In the genomic region with DNA sequence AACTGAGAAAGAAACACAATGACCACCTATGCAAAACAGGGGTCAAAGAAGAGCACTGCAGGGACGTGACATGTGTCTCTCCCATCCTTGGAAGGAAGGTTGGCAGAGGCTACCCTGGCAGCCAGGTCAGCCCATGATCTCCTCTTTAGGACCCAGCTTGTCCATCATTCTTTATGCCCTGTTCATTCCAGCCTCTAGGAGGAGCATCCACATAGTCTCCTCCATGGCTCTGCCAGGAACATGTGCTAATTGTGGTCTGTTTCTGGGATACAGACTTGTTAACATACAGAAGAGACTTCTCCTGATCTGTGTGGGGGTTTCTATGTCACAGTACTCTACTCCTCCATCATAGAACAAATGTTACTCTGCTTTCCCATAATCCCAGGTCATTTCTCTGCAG, we compare ENCODE assay signal across 33 mouse cellular contexts. TPM values are rescaled to one million over a fixed set of nuclear protein-coding genes. Genes with fewer than 3 reads are reported as not detected.
A peak's percentile ranks its signal among the peaks of the same experiment; 100 is the strongest.
DNase-seq lines count a peak whose midpoint lies in the region; ATAC-seq and TF ChIP-seq lines count a peak whose summit lies in the region.
"Had no signal": no experiment of that assay in that cellular context is flagged by ENCODE, and none has a peak within 500 bp of the region (broad histone marks: within the 10 kb centered on the region; RNA-seq: fewer than 3 reads in every experiment).

No protein-coding gene starts in this region.

- no peaks in the 10 kb centered on the region for H3K9me3 ChIP-seq in lung, embryonic 14.5 days (ENCODE audit: low read depth, low read length)
- H3K9me3 ChIP-seq in stomach, postnatal 0 days (ENCODE audit: control insufficient read depth, low read length) = no peaks in the 10 kb centered on the region
- H3K9me3 ChIP-seq: embryonic facial prominence, embryonic 13.5 days; forebrain, embryonic 10.5 days; forebrain, embryonic 15.5 days; hindbrain, embryonic 13.5 days; liver, embryonic 15.5 days; neural tube, embryonic 15.5 days had no signal

- no peak overlapping the region for H3K9ac ChIP-seq in lung, embryonic 14.5 days
- H3K9ac ChIP-seq in stomach, postnatal 0 days (ENCODE audit: low read length) = no peak overlapping the region
- H3K9ac ChIP-seq: embryonic facial prominence, embryonic 13.5 days; forebrain, embryonic 15.5 days; hindbrain, embryonic 13.5 days; liver, embryonic 15.5 days; neural tube, embryonic 15.5 days had no signal

- DNase-seq in heart, postnatal 4 days = peak; percentile 7
- DNase-seq in heart, postnatal 25 days (ENCODE audit: low spot score) = no peak
- no peak for DNase-seq in lung, embryonic 14.5 days
- no peak for DNase-seq in lung, postnatal 14 days
- DNase-seq in retina, postnatal 1 day = peak; percentile 2
- DNase-seq in retina, embryonic 14.5 days (ENCODE audit: low spot score) = no peak
- DNase-seq in stomach, postnatal 0 days (ENCODE audit: low spot score) = no peak
- no peak for DNase-seq in adrenal gland, postnatal 25 days
- DNase-seq: adrenal gland, postnatal 14 days; cerebellum, adult 18-20 months; cerebellum, postnatal 10 days; gastrocnemius, postnatal 36 days; heart, postnatal 36 days; kidney, adult 2 months; layer of hippocampus, adult 9-11 months; midbrain, embryonic 14.5 days; right cerebral cortex, adult 18-20 months; spleen, adult 18-20 months; thymus, adult 18-20 months; thymus, postnatal 25 days had no signal

- no peaks in the 10 kb centered on the region for H3K4me1 ChIP-seq in lung, embryonic 14.5 days (ENCODE audit: insufficient read depth)
- no peaks in the 10 kb centered on the region for H3K4me1 ChIP-seq in stomach, postnatal 0 days (replicated peaks; ENCODE audit: control insufficient read depth, insufficient read depth)
- H3K4me1 ChIP-seq: embryonic facial prominence, embryonic 13.5 days; forebrain, embryonic 10.5 days; forebrain, embryonic 15.5 days; hindbrain, embryonic 13.5 days; neural tube, embryonic 15.5 days had no signal

- TF ChIP-seq CTCF in lung, embryonic 14.5 days (IDR thresholded peaks at IDR 0.05; ENCODE audit: low read depth) = peak; percentile 43
- TF ChIP-seq CTCF in stomach, postnatal 0 days (IDR thresholded peaks at IDR 0.05; ENCODE audit: low read depth) = peak; percentile 62

- no peak overlapping the region for H3K4me2 ChIP-seq in lung, embryonic 14.5 days
- H3K4me2 ChIP-seq in stomach, postnatal 0 days (replicated peaks; ENCODE audit: low read depth) = no peak overlapping the region
- H3K4me2 ChIP-seq: embryonic facial prominence, embryonic 13.5 days; forebrain, embryonic 15.5 days; hindbrain, embryonic 13.5 days; liver, embryonic 15.5 days; neural tube, embryonic 15.5 days had no signal

- H3K4me3 ChIP-seq in lung, embryonic 14.5 days (ENCODE audit: low read depth, low read length) = no peak overlapping the region
- H3K4me3 ChIP-seq in stomach, postnatal 0 days (ENCODE audit: low read depth, low read length) = no peak overlapping the region
- H3K4me3 ChIP-seq: embryonic facial prominence, embryonic 13.5 days; forebrain, embryonic 10.5 days; forebrain, embryonic 15.5 days; hindbrain, embryonic 13.5 days; liver, embryonic 15.5 days; neural tube, embryonic 15.5 days had no signal

- no peaks in the 10 kb centered on the region for H3K27me3 ChIP-seq in lung, embryonic 14.5 days (ENCODE audit: insufficient read depth, low read length)
- no peaks in the 10 kb centered on the region for H3K27me3 ChIP-seq in stomach, postnatal 0 days (ENCODE audit: control insufficient read depth, insufficient read depth, low read length)
- H3K27me3 ChIP-seq: embryonic facial prominence, embryonic 13.5 days; forebrain, embryonic 15.5 days; hindbrain, embryonic 13.5 days; liver, embryonic 15.5 days; neural tube, embryonic 15.5 days had no signal

- TF ChIP-seq EP300 in stomach, postnatal 0 days (optimal IDR thresholded peaks at IDR 0.05) = no peak

- 86% methylated on average over 1 of the region's 1 CpGs for WGBS in lung, embryonic 14.5 days
- 100% methylated on average over 1 of the region's 1 CpGs for WGBS in stomach, postnatal 0 days

- no peak for ATAC-seq in lung, embryonic 14.5 days (ENCODE audit: insufficient read depth)
- ATAC-seq in stomach, postnatal 0 days (ENCODE audit: low FRiP score, low TSS enrichment) = no peak
- ATAC-seq: CD4-positive, CD25-positive, alpha-beta regulatory T cell, adult 4 months; forebrain, embryonic 15.5 days; inflammation-experienced regulatory T-cells, adult 6 months had no signal

- no peaks in the 10 kb centered on the region for H3K36me3 ChIP-seq in lung, embryonic 14.5 days (ENCODE audit: insufficient read depth)
- no peaks in the 10 kb centered on the region for H3K36me3 ChIP-seq in stomach, postnatal 0 days (ENCODE audit: control insufficient read depth, insufficient read depth, low read length)
- H3K36me3 ChIP-seq: embryonic facial prominence, embryonic 13.5 days; forebrain, embryonic 10.5 days; forebrain, embryonic 15.5 days; hindbrain, embryonic 13.5 days; liver, embryonic 15.5 days; neural tube, embryonic 15.5 days had no signal

- H3K27ac ChIP-seq in lung, embryonic 14.5 days (ENCODE audit: low read depth) = no peak overlapping the region
- H3K27ac ChIP-seq in stomach, postnatal 0 days (replicated peaks) = no peak overlapping the region
- H3K27ac ChIP-seq: embryonic facial prominence, embryonic 13.5 days; forebrain, embryonic 10.5 days; forebrain, embryonic 15.5 days; hindbrain, embryonic 13.5 days; liver, embryonic 15.5 days; macrophage; neural tube, embryonic 15.5 days had no signal

- intact Hi-C loops in heart, postnatal 25 days (cut with DNase I) = no loop called here

RNA-seq across cellular contexts. Expression of a gene that starts 48.3 kb away (rescaled TPM):
- under 1 TPM; 0.38 to 0.61 TPM for total RNA-seq in heart, postnatal 4 days (2021)
- total RNA-seq in heart, postnatal 25 days (2021) = under 1 TPM; 0.28 to 0.31 TPM
- polyA plus RNA-seq in lung, embryonic 14.5 days (2014; fragmentation: Nextera tagmentation; extraction: Ambion mirVana) = 6.1 and 6.3 TPM in 2 replicates
- polyA plus RNA-seq in stomach, postnatal 0 days (2015; fragmentation: Nextera tagmentation; extraction: Ambion mirVana) = 4.7 and 5.3 TPM in 2 replicates
- total RNA-seq in adrenal gland, postnatal 25 days (2021) = 0.43 and 0.71 TPM in 2 replicates
- total RNA-seq: common myeloid progenitor, adult 5-6 weeks; gastrocnemius, adult 18-20 months; gastrocnemius, postnatal 36 days; megakaryocyte-erythroid progenitor cell, adult 5-6 weeks had no signal
- polyA plus RNA-seq: CD4-positive, CD25-positive, alpha-beta regulatory T cell, adult 4 months; forebrain, embryonic 15.5 days; hindbrain, embryonic 13.5 days; inflammation-experienced regulatory T-cells, adult 6 months; liver, adult 2 months; macrophage; midbrain, embryonic 14.5 days had no signal

Comparison
In these comparisons a context has a peak if more than half of its experiments do, and no peak if none do; other contexts are left out.
1. DNase-seq: peak in heart, postnatal 4 days (single experiment) and retina, postnatal 1 day (single experiment); none in heart, postnatal 25 days (single experiment), lung, embryonic 14.5 days (single experiment), lung, postnatal 14 days (single experiment), retina, embryonic 14.5 days (single experiment), stomach, postnatal 0 days (single experiment) and adrenal gland, postnatal 25 days (single experiment).